Mouse (Mus musculus): ENCODE results near the gene Tmem245. TPM values are rescaled to one million over a fixed set of nuclear protein-coding genes. Genes with fewer than 3 reads are reported as not detected.

The Tmem245 gene
- polyA plus RNA-seq, 1 experiment from 2014 or later, result 11.1 TPM

GRCm38 (mm10) chr4:56824231-56824630, 123.0 kb downstream of the Tmem245 start:
- Histone ChIP-seq H3K4me1 (peaks cover 2% of the 10 kb centered on the region), H3K9me3 (no peaks in the 10 kb centered on the region), H3K27ac (no peak overlapping the region), H3K4me3 (no peak overlapping the region), H3K36me3 (replicated peaks) (peaks cover 59% of the 10 kb centered on the region), H3K27me3 (ENCODE audit: poor library complexity, severe bottlenecking) (no peaks in the 10 kb centered on the region)
- DNase-seq (ENCODE audit: extremely low spot score, low spot score), result no peak
- 93% methylated on average over 9 of the region's 9 CpGs for WGBS

- no peaks in the 10 kb centered on the region for H3K9me3 ChIP-seq
- no peak overlapping the region for H3K27ac ChIP-seq
- H3K36me3 ChIP-seq (replicated peaks), result peaks cover 44% of the 10 kb centered on the region
- DNase-seq (ENCODE audit: extremely low spot score, low spot score), result no peak
- no peak overlapping the region for H3K4me3 ChIP-seq
- no peaks in the 10 kb centered on the region for H3K27me3 ChIP-seq (ENCODE audit: poor library complexity, severe bottlenecking)
- H3K4me1 ChIP-seq, result no peaks in the 10 kb centered on the region
These were observed 127.2 kb downstream of the Tmem245 start for GRCm38 (mm10) chr4:56820017-56820550.

MicroRNAs encoded within 50 kb of the gene (microRNA counts, 519-probe panel; counts per million panel counts)
- 4,429 counts per million, percentile 79 among the panel's probes with 10 or more counts for microRNA mmu-miR-32

Small RNA genes lying within 50 kb of the gene (microRNA-seq; reads per million reads assigned to microRNA genes)
- 494 reads per million, percentile 67 among the genes with 10 or more reads in this experiment for gene Mir32

Other genes starting within 250 kb of the Tmem245 start
- not detected in 2 replicates for gene Gm26657, start 207.4 kb downstream of the Tmem245 start, polyA plus RNA-seq (2016; fragmentation: Nextera tagmentation; extraction: Ambion mirVana)
- 0.14 TPM in 1 of 2 replicates, not detected in the other for gene Actl7b, start 206.0 kb downstream of the Tmem245 start, polyA plus RNA-seq (2016; fragmentation: Nextera tagmentation; extraction: Ambion mirVana)
- gene Actl7a, start 204.0 kb downstream of the Tmem245 start, polyA plus RNA-seq (2016; fragmentation: Nextera tagmentation; extraction: Ambion mirVana), result not detected in 2 replicates
- 94.5 and 96.6 TPM in 2 replicates for gene Elp1, start 145.1 kb downstream of the Tmem245 start, polyA plus RNA-seq (2016; fragmentation: Nextera tagmentation; extraction: Ambion mirVana)
- 25.9 and 27.7 TPM in 2 replicates for gene Fam206a, start 145.1 kb downstream of the Tmem245 start, polyA plus RNA-seq (2016; fragmentation: Nextera tagmentation; extraction: Ambion mirVana)
- 40.5 and 41.1 TPM in 2 replicates for gene Ctnnal1, start 82.2 kb downstream of the Tmem245 start, polyA plus RNA-seq (2016; fragmentation: Nextera tagmentation; extraction: Ambion mirVana)
- gene Frrs1l, start 43.0 kb upstream of the Tmem245 start, polyA plus RNA-seq (2016; fragmentation: Nextera tagmentation; extraction: Ambion mirVana), result 1.4 and 1.5 TPM in 2 replicates
- gene Epb41l4b, start 196.0 kb upstream of the Tmem245 start, polyA plus RNA-seq (2016; fragmentation: Nextera tagmentation; extraction: Ambion mirVana), result 0.37 and 0.38 TPM in 2 replicates

All from forebrain, embryonic 10.5 days (tissue).